Mouse (Mus musculus) brain, embryonic 18.5 days (tissue): ENCODE results near the gene Fam72a.
"Not testable (repeated sequence)": the region's sequence is repeated elsewhere in the genome, so short reads cannot be mapped to it uniquely, and the experiment has no call there.

Experiments used
- DNase-seq: peaks from one replicate; pipeline ENCODE4 v3.0.0-alpha.2; 2012; ENCODE audit warnings: low read depth, low spot score

Fam72a gene

DNA sequence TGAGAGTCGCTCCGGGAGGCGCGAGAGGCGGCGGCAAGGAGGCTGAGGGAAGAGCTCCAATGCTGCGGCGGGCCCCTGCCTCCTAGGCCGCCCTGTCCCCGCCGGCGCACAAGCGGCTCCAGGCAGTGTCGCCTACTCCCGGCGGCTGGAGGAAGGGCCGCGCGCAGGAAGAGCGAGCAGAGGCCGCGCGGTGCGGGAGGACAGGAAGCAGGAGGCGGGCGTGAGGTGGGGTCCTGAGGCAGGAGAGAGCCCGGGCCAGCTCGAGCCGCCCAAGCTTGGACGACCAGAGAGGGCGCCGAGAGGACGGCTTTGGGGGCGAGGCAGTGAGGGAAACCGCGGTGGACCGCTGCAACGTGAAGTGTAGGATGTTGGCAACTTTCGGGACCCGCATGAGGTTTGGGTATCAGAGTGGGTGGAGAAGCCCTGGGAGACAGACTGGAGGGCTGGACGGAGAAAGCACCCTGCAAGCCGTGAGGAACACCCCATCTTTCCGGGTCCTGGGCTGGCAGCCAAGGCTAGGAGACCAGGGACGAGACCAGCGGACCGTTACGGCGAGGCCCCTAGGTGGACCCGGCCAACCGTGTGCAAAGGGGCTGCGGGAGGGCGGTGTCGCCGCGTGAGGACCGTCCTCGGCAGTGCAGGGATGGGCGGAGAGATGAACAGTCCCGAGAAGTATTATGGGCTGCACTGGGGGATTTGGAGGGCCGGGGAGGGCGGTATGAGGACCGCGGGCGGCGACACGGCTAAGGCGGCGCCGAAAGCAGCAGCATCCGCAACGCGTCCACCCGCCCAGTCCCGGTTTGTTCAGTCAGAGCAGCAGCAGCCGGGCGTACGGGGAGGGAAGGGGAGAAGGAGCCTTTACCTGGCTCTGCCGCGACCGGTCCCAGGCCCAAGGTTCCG lies 1.1 kb upstream of the Fam72a start:
- DNase-seq, result no peak

DNA sequence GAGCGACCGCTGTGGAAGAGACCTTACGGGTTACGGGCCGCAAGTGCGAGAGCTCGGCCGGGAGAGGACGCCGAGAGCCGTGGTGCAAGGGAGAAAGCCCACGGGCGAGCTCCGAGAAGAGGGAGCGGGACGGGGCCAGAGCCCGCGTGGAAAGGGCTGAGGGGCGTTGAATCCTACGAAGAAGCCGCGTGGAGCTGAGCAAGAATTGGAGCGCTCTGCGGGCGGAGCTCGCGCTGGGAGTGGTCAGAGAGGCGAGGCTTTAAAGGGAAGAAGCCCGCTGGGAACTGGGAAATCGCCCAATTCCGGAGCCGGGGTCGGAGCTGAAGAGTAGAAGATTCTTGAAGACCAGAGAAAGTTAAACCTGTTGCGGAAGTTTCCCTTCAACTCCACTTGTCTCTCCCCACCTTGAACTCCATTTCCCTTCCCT lies 391 bp downstream of the Fam72a start:
- no peak for DNase-seq

GRCm38 (mm10) chr1:131528561-131529166 lies 961 bp downstream of the Fam72a start:
- no peak for DNase-seq

DNA sequence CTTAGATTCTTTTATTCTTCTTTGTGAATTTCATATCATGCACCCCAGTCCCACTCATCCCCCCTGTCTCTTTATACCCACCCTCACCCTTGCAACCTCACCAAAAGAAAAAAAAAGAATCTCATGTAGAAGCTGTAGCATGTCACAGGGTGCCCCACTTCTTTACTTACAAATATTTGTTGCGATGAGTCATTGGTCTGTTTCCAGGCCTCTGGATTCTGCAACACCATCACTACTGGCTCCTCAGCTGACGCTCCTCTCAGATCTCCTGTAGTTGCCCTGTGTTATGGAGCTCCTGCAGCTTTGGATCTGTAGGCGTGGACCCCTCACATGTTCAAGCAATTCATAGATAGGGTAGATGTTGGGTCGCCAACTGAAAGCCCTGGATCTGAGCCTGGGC lies 12.1 kb downstream of the Fam72a start:
- DNase-seq, result no peak

- DNase-seq, result no peak
Measured at GRCm38 (mm10) chr1:131540795-131541194, 13.1 kb downstream of the Fam72a start.

- DNase-seq, result no peak
Measured at GRCm38 (mm10) chr1:131541431-131541830, 13.7 kb downstream of the Fam72a start.

- no peak for DNase-seq
Measured at GRCm38 (mm10) chr1:131541903-131542302, 14.2 kb downstream of the Fam72a start.

DNA sequence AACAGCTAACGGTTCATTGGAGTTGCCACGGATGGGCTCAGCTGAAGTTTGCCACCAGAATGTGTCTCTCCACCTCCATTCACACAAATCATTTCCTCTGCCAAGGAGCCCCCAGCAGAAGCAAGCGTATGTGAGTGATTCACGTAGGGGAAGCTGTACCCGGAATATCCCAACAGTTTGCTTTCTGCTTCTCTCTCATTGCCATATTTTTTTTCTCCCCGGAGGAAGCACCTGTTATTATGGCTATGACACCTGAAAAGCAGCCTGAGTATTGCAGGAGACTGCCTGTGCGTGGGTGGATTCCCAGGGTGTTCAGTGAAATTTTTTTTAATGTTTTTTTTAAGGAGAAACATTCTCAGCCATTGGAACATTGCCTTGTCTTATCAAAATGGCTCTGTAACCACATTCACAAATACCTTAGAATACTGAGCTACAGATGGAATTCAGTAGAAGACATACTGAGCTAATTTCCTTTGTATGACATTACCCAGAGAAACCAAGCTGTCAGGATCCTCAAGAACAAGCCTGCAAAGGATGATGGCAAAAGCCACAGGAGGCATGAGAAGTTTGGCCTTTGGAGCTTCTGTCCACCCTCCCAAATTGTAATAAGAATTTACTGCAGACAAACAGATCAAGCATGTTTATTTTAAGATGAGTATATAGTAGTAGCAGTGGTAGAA lies 16.3 kb downstream of the Fam72a start:
- DNase-seq, result no peak

GRCm38 (mm10) chr1:131546798-131547690 lies 19.3 kb downstream of the Fam72a start:
- no peak for DNase-seq

DNA sequence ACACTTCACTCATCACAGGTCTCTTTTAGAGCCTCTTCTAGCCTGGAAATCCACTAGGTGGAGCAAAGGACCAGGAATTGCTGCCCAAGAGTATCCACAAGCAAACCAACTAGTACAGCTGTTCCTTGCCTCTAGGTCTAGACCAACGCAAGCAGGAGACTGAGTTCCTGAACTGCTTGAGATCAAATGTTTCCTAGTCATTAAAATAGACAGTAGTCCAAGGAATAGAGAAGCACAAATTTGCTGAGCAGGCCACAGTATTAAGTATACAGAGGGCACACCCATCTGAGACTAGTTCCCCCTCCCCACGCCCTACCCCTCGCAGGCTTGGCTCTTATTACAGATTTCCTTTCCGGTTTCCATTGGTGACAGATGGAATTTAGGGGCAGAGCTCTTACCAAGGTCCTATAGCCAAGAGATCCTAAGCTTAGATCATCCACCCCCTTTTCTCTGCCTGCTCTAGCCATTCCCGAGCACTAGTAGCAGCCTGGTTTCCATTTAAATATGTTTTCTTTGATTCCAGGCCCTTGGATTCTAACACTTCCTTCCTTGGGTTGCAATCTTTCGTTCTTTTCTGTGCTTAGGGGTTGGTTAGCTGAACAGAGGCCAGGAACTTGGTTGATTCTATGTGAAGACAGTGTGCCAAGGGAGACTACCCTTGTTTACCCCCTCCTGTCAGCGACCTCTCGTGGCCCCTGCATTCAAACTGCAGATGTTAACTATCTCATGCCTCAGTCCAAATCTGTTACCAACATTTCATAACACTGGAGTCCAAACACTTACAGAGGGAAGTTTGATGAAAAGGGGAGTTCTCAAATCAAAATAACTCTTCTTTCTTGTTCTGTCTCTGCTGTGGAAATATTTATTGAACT lies 21.0 kb downstream of the Fam72a start:
- DNase-seq, result no peak

DNA sequence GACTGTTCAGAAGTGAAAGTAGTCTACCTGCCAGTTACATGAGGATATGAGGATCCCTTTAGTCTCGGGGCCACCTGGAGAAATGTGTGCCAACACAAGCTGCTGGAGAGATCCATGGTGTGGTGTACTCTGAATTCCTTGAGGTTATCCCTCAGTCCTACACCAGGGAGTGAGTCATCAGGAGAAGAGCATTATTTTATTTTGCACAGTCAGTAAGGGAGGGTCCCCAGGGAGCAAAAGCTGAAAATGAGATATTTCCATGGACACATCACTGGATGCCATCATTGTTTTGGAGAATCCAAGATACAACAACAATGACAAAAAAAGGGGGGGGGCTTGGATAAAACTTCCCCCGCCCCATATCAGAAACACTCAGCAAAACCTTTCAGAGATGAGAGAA lies 24.3 kb downstream of the Fam72a start:
- DNase-seq, result no peak

DNA sequence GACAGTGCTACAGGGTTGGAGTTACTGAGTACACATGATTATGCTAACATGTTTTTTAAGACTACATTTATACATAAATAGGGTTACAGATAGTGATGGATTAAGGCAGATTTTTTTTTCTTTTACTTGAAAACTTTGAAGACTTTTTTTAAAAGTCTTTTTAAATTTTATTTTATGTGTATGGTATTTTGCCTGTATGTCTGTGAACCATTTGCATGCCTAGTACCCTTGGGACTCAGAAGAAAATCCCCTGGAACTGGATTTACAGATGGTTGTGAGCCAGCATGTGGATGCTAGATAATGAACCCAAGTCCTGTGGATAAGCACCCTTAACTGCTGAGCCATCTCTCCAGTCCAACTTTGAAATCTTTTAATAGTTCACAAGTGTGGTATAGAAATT lies 25.7 kb downstream of the Fam72a start:
- DNase-seq, result no peak

DNA sequence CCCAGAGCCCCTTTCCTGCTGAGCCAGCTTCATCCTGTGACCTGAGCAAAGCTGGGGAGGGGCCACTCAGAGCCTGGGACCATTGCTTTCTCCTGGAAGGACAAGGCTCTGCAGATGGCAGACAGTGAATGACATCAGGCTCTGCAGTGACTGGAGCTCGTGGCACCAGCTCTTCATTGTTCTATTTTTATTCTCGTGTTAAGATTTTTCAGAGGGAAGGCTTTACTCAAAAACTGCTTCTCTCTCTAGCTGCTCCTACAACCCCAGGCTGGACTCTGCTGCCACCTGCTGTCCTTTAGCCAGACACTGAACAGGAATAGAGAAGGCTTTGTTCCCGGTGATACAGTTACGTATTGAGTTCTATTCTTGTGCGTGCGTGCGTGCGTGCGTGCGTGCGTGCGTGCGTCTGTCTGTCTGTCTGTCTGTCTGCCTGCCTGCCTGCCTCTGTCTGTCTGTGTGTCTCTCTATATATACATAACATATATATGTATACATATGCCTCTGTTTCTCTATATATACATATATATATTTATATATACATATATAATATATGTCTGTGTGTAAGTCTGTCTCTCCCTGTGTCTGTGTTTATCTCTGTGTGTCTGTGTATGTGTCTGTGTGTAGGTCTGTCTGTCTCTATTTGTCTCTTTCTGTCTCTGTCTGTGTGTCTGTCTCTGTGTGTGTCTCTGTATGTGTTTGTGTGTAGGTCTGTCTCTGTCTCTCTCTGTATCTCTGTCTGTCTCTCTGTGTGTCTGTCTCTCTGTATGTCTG lies 27.5 kb downstream of the Fam72a start:
- peak; percentile 85 for DNase-seq

GRCm38 (mm10) chr1:131560500-131560899 lies 32.8 kb downstream of the Fam72a start:
- DNase-seq, result no peak

DNA sequence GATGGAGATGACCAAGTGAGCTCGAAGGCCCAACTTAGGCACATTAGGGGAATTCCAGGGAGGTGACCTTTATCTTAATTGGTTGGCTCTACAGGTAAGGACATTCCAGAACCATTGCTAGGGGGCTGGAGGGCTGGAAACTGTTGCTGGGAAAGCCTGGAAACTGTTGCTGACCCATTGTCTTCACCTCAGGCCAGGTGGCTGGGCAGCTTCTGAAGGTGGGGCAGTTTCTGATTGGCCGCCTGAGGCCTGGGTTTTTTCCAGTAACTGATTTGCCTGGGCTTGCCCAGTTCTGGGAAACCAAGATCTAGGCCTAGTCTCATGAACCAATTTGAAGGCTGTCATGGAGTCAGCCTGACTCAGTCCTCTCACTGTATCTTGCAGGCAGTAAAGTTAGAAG lies 34.4 kb downstream of the Fam72a start:
- no peak for DNase-seq

- DNase-seq, result not testable (repeated sequence)
Measured at GRCm38 (mm10) chr1:131566056-131566455, 38.4 kb downstream of the Fam72a start.

DNA sequence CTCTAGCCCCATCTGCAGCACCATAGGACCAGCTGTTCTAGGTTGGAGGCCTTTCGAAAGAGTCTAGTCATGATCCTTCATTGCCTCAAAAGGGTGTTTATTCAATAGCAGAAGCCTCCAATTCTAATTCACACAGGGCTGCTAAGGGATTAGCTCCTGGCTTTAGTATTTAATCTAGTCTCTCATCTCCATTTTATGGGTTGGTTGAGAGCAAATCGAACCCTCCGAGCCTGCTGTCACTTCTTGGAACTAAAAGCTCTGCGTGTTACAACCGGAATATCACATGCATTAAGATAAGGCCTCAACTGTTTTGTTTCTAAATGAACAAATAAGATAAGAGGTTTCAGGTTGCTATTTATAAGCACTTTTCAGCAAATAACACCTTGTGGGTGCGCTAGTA lies 42.0 kb downstream of the Fam72a start:
- DNase-seq, result no peak

DNA sequence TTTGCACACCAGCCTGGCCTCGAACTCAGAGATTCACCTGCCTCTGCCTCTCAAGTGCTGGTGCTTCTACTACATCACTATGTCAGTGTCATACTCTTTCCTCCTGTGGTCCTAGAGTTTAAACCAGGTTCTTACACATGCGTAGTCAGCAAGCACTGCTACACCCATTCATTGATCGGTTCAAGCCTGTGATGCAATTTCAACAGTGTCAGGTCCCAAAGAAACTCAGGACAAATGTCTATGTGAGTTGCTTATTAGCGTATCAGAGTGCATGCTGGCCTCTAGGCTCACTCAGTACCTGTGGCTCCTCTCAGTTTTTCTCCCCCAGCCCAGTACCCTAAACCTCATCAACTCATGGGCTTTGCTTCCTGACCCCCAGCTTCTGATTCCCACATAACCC lies 42.7 kb downstream of the Fam72a start:
- no peak for DNase-seq

DNA sequence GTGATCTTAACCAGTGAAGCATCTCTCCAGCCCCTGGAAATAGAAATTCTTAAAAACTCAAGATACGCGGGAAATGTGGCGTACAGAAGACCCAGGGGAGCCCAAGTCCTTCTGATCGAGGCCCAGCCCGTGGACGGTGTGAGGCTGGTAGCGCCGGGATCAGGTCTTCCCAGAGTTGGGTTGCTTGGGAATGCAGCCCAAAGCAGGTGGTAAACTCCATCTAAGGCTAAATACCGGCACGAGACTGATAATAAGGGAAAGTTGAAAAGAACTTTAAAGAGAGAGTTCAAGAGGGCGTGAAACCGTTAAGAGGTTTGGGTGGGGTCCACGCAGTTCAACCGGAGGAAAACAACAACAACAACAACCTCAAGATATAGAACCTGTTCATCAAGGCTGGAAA lies 46.0 kb downstream of the Fam72a start:
- DNase-seq, result no peak
